Mouse (Mus musculus): ENCODE data around the gene Rbm26.

The Rbm26 gene

GRCm38 (mm10) chr14:105177238-105177693, at the start of gene Rbm26:
Gene Rbm26, minus strand, starts transcription at chr14:105177327.
- DNase-seq: peak; percentile 94

- no peak for DNase-seq
Observed at GRCm38 (mm10) chr14:105225790-105226189, 48.7 kb upstream of the Rbm26 start.

DNA sequence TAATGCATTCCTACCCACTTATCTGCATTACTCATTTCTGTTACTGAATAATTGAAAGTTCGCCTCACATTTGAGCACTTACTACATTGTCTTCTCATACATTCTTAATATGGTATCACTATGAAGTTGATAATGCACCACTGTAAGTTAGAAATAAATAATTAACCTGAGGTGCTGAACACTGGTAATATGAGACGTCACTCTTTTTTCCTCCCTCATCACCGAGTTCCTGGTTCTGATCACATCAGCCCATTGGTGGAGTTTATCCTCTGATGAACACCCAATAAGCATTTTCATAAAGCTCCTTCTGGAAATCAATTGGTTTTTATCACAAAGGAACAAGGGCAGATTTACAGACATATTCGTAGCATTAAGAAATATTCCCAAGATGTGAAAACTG, 45.1 kb upstream of the Rbm26 start:
- no peak for DNase-seq

DNA sequence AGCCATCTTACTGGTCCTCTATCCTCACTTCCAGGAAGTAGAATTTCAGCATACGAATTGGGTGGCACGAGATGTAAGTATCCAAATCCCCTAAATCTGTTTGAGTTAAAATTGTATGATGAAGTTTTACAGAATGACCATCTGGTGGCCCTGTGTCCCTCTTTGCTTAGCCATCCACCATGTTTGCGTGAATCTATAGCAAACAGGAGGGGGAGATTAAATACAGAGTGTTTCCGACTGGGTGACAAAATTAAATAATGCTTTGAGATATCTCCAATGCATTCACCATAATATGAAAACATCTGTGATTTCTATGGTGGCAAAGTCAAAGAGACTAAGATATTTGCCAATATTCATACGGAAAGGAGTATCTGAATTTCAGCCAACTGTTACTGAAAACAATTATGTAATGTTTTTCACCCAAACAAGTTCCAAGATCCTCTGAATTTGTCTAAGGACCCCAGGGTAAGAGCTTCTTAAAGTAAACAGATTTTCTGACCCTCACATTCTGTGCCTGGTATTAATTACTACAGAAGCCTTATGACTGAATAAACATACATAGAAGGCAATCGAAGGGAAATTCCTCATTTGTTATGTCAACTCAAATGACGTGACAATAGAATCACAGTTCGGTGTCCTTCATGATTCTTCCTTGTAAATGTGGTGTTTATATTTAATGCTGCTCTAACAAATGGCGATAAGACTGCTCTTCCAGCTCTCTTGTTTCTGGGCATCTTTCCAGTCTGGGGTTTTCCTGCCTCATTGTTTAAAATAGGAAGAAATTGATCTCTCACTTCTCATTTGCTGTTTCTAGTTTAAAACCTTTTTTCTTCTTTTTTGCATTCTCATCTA, 42.6 kb upstream of the Rbm26 start:
- DNase-seq: no peak

DNA sequence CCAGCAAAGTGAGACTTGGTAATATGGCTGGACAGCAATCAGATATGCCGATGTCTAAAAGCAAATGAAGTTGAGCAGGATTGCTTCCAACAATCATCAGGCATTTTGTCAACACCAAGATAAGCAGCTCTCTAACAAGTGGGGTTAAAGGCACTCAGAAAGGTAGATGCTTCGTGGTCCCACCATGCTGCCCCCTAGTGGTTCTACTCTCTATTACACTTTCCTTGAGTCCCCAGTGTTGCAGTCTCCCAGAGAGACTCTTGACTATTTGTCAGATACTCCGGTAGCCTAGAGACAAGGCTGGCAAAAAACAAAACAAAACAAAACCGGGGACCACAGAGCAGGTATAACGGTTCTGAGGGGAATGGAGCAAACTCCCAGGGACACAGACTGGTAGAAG, 21.3 kb upstream of the Rbm26 start:
- DNase-seq: no peak

DNA sequence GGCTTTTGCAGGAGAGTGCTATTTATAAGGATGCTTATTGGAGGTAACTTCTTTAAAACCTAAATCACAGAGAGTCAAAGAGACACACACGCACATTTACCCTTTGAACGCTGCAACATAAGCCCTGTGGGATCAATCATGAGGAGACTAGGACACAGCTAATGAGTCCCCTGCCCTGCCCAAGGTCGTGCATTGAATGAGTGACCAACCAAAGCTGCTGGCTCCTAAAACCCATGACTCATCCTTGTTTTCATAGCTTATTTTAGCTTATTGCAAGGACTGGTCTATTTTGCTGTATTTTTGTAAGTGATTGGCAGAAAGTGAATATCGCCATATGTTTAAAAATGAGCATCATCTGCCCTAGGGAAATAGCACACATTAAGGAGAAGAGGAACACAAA, 17.6 kb upstream of the Rbm26 start:
- DNase-seq: no peak

DNA sequence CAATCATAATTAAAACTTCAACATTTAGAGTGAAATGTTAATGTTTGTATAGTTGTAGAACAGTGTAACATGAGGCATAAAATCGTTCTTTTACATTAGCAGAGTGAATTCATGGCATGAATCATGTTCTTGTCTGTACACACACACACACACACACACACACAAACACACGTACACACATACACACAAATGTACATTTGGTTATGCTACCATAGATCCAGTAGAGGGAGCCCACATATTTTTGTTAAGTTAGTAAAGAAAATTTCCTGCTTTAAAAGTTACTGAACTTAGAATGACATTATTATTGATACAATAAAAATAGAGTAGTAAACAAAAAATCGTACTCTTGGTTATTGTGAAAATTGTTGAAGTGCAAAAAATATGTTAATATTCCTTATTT, 7.7 kb upstream of the Rbm26 start:
- no peak for DNase-seq

GRCm38 (mm10) chr14:105182786-105183185, 5.7 kb upstream of the Rbm26 start:
- DNase-seq: no peak

DNA sequence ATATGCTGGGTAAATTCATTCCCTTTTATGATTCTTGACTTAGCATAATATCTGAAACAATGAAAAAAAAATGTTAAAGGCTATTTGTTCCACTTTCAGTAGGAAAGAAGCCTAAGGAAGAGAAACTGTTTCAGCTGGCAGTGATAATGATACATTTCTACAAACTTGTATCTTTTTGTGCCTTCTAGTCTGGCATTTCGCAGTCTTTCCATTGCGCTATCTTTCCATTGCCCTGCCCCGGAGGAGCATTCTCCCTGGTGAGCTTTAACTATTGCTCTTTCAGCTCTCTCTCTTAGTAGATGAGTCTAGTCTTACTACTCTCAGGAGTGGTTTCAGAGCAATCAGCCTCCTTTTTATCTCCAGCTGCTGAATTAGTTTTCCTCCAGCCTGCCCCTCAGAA, 2.6 kb upstream of the Rbm26 start:
- DNase-seq: no peak

DNA sequence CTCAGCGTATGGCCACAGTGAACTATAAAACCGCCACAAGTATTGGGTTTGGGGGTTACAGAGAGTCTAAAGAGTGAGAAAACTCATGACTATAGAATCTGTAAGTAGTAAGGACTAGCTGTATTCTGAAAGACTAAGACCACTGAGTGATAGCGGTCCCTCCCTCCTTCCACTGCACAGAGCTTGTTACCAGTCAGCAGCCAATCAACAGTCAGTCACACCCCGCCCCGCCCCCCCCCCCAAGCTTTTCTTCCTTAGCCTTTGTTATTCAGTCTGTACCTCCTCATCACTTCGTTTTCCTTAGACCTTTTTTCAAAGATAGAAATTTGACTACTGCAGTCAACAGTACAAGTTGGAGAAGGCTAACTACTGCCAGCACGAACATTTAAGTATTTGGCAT, 1.9 kb upstream of the Rbm26 start:
- DNase-seq: no peak

DNA sequence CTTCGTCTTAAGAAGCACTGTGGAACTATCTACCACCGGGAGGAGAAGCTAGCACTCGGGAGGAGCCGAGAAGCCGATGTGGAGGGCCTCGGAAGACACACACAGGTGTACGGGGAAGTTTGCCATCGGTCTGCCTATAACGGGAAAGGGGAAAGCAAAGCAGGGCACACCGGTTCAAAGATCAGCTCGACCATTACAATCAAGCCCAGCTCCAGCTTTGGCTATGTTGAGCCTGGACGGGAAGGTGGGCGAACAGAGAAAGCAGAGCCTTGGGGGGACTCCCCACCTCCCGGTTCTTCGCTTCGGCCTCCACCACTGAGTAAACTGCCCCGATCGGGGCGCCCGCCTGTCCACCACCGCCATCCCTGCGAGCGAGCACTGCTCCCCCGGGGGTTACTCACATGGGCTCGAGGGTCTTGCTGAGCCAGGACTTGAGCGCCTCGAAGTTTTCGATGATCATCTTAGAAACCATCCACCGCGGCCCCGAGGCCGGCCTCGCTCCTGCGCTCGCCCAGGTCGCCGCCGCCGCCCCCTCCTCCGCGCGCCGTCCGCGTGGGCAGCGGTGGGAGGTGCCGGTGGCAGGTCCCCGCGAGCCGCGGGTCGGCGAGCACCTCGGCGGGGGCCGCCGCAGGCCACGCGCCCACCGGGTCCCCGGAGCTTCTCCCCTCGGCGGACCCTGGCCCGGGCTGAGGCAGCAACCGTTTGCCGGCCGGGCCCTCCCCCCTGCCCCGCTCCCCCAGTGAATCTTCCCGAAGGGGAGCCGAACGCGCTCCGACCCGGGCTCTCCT, 552 bp downstream of the Rbm26 start:
- DNase-seq: peak; percentile 41

GRCm38 (mm10) chr14:105167181-105167580, 9.9 kb downstream of the Rbm26 start:
- DNase-seq: no peak

- DNase-seq: no peak
Observed at GRCm38 (mm10) chr14:105164793-105165192, 12.3 kb downstream of the Rbm26 start.

- DNase-seq: no peak
Observed at GRCm38 (mm10) chr14:105161334-105161733, 15.8 kb downstream of the Rbm26 start.

DNA sequence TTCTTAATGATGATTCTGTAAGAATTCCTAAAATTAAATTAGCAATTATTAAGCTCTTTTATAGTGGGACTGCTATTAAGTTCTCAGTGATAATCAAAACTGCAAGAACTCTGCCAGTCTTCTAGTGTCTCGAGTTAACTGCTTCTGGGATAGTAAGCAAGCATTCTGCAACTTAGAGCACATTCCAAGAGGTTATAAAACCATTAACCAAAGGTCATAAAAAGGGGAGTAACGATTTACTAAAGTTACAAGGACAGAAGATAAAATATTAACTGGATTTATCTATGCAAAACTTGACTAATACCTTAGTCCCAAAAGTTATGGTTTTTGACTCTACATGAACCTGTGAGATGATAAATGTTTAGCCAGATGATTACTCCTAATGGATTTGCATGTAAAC, 18.6 kb downstream of the Rbm26 start:
- DNase-seq: no peak

GRCm38 (mm10) chr14:105134076-105134475, 43.1 kb downstream of the Rbm26 start:
- DNase-seq: no peak

- peak; percentile 70 for DNase-seq
Observed at GRCm38 (mm10) chr14:105127715-105128385, 49.3 kb downstream of the Rbm26 start.

- DNase-seq: peak; percentile 75
Observed at GRCm38 (mm10) chr14:105124513-105124912, 52.6 kb downstream of the Rbm26 start.

DNA sequence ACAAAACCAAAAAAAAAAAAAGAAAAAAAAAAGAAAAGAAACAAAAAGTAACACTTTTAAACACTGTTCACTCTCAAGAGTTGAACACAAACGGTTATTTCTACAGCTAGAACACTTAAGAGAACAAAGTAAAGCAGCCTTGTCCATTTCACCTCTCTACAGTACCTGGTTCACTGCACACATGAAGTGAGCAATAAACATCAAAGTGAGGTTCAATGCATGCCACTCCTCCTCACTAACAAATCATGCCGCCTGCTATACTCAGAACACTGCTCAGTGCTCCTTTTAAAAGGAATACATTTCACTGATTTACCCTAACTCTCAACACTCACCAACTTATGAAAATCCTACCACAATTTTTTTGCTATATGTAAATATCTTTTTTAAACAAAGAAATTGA, 61.7 kb downstream of the Rbm26 start:
- DNase-seq: no peak

DNA sequence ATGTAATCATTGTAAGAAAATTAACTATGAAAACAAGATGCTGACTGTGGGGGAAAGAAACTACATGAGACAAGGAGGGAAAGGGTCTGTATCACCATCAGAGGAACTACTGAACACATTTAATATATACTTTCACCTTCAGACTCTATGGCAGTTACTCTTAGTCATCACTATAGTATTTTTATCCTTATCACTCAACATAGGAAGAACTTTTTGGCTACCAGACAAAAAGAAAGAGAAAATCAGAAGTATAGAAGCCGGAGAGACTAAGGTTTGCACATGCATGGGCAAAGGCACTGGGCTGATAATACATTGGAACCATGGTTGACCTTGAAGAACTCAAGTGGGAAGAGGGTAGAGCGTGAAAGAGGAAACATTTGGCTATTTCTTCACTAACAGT, 70.9 kb downstream of the Rbm26 start:
- DNase-seq: no peak

DNA sequence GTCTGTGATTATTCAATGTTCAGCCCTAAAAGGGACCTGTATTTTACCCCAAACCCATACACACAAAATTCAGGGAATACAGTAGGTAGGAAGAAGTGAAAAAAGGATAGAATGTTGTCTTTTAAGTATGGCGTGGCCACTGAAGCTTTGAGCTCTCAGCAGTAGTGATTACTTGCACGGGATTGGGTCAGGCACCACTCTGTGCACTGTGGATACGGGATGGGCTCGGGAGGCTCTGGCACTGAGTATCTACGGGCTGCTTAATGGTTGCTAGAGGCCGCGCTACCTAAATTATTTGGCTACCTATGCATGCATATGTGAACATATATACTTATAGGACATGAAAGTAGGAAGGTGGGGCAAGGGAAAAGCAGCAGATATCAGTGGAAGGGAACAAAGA, 78.3 kb downstream of the Rbm26 start:
- DNase-seq: no peak

GRCm38 (mm10) chr14:105096221-105096620, 80.9 kb downstream of the Rbm26 start:
- DNase-seq: no peak

DNA sequence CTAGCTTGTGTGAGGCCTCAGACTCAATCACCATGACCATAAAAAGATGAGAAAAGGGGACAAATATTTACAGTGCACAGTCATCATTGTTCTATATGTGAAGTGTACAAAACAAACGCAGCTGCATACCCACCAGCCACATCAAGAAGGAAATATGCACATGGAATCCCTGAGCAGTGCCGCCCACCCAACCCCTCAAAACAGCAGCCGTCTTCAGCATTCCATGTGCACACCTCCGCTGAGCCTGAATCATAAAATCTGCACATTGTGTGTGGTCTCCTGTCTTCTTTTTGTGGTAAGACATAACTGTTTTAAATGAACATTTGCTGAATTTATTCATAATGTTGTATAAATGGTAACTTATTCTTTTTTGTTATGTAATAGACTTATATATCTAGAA, 90.1 kb downstream of the Rbm26 start:
- DNase-seq: no peak
